Comparison of ENCODE assay signal across 9 mouse cellular contexts in genomic region chr15:102519211-102520141, GRCm38 (mm10). TPM values are rescaled to one million over a fixed set of nuclear protein-coding genes. Genes with fewer than 3 reads are reported as not detected.
DNase-seq lines count a peak whose midpoint lies in the region; ATAC-seq lines count a peak whose summit lies in the region.
"Had no signal": no experiment of that assay in that cellular context is flagged by ENCODE, and none has a peak within 500 bp of the region (broad histone marks: within the 10 kb centered on the region; RNA-seq: fewer than 3 reads in every experiment).

No protein-coding gene starts in this region.

- peaks cover 22% of the 10 kb centered on the region for H3K36me3 ChIP-seq in kidney, embryonic 16.5 days (ENCODE audit: insufficient read depth, low read length)
- H3K36me3 ChIP-seq in embryonic facial prominence, embryonic 10.5 days (replicated peaks), result peaks cover 43% of the 10 kb centered on the region
- peaks cover 31% of the 10 kb centered on the region for H3K36me3 ChIP-seq in hindbrain, embryonic 14.5 days (replicated peaks; ENCODE audit: control insufficient read depth, insufficient read depth)
- H3K36me3 ChIP-seq in midbrain, embryonic 15.5 days (replicated peaks), result peaks cover 6% of the 10 kb centered on the region; the same call in 1 of the 2 replicates

- H3K9me3 ChIP-seq in kidney, embryonic 16.5 days (ENCODE audit: low read length), result no peaks in the 10 kb centered on the region
- no peaks in the 10 kb centered on the region for H3K9me3 ChIP-seq in embryonic facial prominence, embryonic 10.5 days
- no peaks in the 10 kb centered on the region for H3K9me3 ChIP-seq in hindbrain, embryonic 14.5 days (ENCODE audit: control insufficient read depth, low read length)
- H3K9me3 ChIP-seq in midbrain, embryonic 15.5 days, result no peaks in the 10 kb centered on the region

- peak overlapping the region; percentile 85 for H3K9ac ChIP-seq in kidney, embryonic 16.5 days (replicated peaks; ENCODE audit: low read length)
- H3K9ac ChIP-seq in hindbrain, embryonic 14.5 days, result peak overlapping the region; percentile 90
- H3K9ac ChIP-seq in midbrain, embryonic 15.5 days, result peak overlapping the region; percentile 83

- no peak for DNase-seq in kidney, postnatal 4 days
- no peak for DNase-seq in embryonic facial prominence, embryonic 10.5 days (ENCODE audit: low spot score)
- DNase-seq in hindbrain, embryonic 14.5 days (ENCODE audit: low spot score), result no peak
- DNase-seq in layer of hippocampus, adult 9-10 months (ENCODE audit: low spot score), result no peak
- DNase-seq in adrenal gland, postnatal 10 days, result no peak
- DNase-seq in ovary, adult 18-20 months (ENCODE audit: low spot score), result no peak

- peak overlapping the region; percentile 84 for H3K4me2 ChIP-seq in kidney, embryonic 16.5 days (replicated peaks; ENCODE audit: low read depth, low read length)
- H3K4me2 ChIP-seq in hindbrain, embryonic 14.5 days (replicated peaks), result peak overlapping the region; percentile 69
- peak overlapping the region; percentile 88 for H3K4me2 ChIP-seq in midbrain, embryonic 15.5 days

- 54% methylated on average over 17 of the region's 17 CpGs for WGBS in kidney, embryonic 16.5 days
- WGBS in embryonic facial prominence, embryonic 10.5 days, result 66% methylated on average over 17 of the region's 17 CpGs
- WGBS in hindbrain, embryonic 14.5 days, result 73% methylated on average over 17 of the region's 17 CpGs
- 71% methylated on average over 17 of the region's 17 CpGs for WGBS in midbrain, embryonic 15.5 days

- peak overlapping the region; percentile 99 for H3K27ac ChIP-seq in kidney, embryonic 16.5 days (ENCODE audit: low read length)
- H3K27ac ChIP-seq in embryonic facial prominence, embryonic 10.5 days (replicated peaks), result peak overlapping the region; percentile 99
- H3K27ac ChIP-seq in hindbrain, embryonic 14.5 days, result peak overlapping the region; percentile 97
- peak overlapping the region; percentile 100 for H3K27ac ChIP-seq in midbrain, embryonic 15.5 days

- peaks cover 30% of the 10 kb centered on the region for H3K4me1 ChIP-seq in kidney, embryonic 16.5 days (ENCODE audit: insufficient read depth, low read length)
- peaks cover 42% of the 10 kb centered on the region for H3K4me1 ChIP-seq in embryonic facial prominence, embryonic 10.5 days
- peaks cover 25% of the 10 kb centered on the region for H3K4me1 ChIP-seq in hindbrain, embryonic 14.5 days (replicated peaks; ENCODE audit: control insufficient read depth, insufficient read depth, low read length)
- peaks cover 29% of the 10 kb centered on the region for H3K4me1 ChIP-seq in midbrain, embryonic 15.5 days

- peak overlapping the region; percentile 66 for H3K4me3 ChIP-seq in kidney, embryonic 16.5 days (ENCODE audit: low read length)
- H3K4me3 ChIP-seq in embryonic facial prominence, embryonic 10.5 days, result peak overlapping the region; percentile 84
- peak overlapping the region; percentile 72 for H3K4me3 ChIP-seq in hindbrain, embryonic 14.5 days (replicated peaks; ENCODE audit: low read length)
- H3K4me3 ChIP-seq in midbrain, embryonic 15.5 days, result peak overlapping the region; percentile 66

- ATAC-seq in kidney, embryonic 16.5 days (ENCODE audit: low FRiP score, low TSS enrichment), result no peak
- ATAC-seq in hindbrain, embryonic 14.5 days (ENCODE audit: low FRiP score), result no peak
- no peak for ATAC-seq in midbrain, embryonic 15.5 days (replicated peaks)

- H3K27me3 ChIP-seq in kidney, embryonic 16.5 days (ENCODE audit: insufficient read depth, low read length), result no peaks in the 10 kb centered on the region
- no peaks in the 10 kb centered on the region for H3K27me3 ChIP-seq in embryonic facial prominence, embryonic 10.5 days (replicated peaks; ENCODE audit: low read depth, poor library complexity, severe bottlenecking)
- no peaks in the 10 kb centered on the region for H3K27me3 ChIP-seq in hindbrain, embryonic 14.5 days (ENCODE audit: control insufficient read depth, insufficient read depth, low read length)
- H3K27me3 ChIP-seq in midbrain, embryonic 15.5 days (replicated peaks), result no peaks in the 10 kb centered on the region

RNA-seq across cellular contexts. Expression of gene Tarbp2, which starts 1.5 kb away (rescaled TPM):
- polyA plus RNA-seq in kidney, embryonic 16.5 days (2015; fragmentation: Nextera tagmentation; extraction: Ambion mirVana), result 95.6 and 99.3 TPM in 2 replicates
- 140 and 143 TPM in 2 replicates for polyA plus RNA-seq in embryonic facial prominence, embryonic 10.5 days (2016; fragmentation: Nextera tagmentation; extraction: Ambion mirVana)
- polyA plus RNA-seq in hindbrain, embryonic 14.5 days (2014; fragmentation: Nextera tagmentation; extraction: Ambion mirVana), result 77.8 and 86.7 TPM in 2 replicates
- polyA plus RNA-seq in midbrain, embryonic 15.5 days (2015; fragmentation: Nextera tagmentation; extraction: Ambion mirVana), result 104 and 108 TPM in 2 replicates
- 10 to 100 TPM; 36.0 to 43.1 TPM for total RNA-seq in adrenal gland, postnatal 10 days (2021)

RNA-seq across cellular contexts. Expression of gene Map3k12, which starts 2.6 kb away (rescaled TPM):
- polyA plus RNA-seq in kidney, embryonic 16.5 days (2015; fragmentation: Nextera tagmentation; extraction: Ambion mirVana), result 17.2 and 19.5 TPM in 2 replicates
- 29.1 and 32.3 TPM in 2 replicates for polyA plus RNA-seq in embryonic facial prominence, embryonic 10.5 days (2016; fragmentation: Nextera tagmentation; extraction: Ambion mirVana)
- polyA plus RNA-seq in hindbrain, embryonic 14.5 days (2014; fragmentation: Nextera tagmentation; extraction: Ambion mirVana), result 43.9 and 47.5 TPM in 2 replicates
- polyA plus RNA-seq in midbrain, embryonic 15.5 days (2015; fragmentation: Nextera tagmentation; extraction: Ambion mirVana), result 62.2 and 63.6 TPM in 2 replicates
- total RNA-seq in adrenal gland, postnatal 10 days (2021), result 10 to 100 TPM in 1 of 2 experiments, 1 to 10 TPM in 1; 7.7 to 11.2 TPM

RNA-seq across cellular contexts. Expression of gene Npff, which starts 5.3 kb away (rescaled TPM):
- 2.0 and 2.9 TPM in 2 replicates for polyA plus RNA-seq in kidney, embryonic 16.5 days (2015; fragmentation: Nextera tagmentation; extraction: Ambion mirVana)
- polyA plus RNA-seq in embryonic facial prominence, embryonic 10.5 days (2016; fragmentation: Nextera tagmentation; extraction: Ambion mirVana), result 1.8 and 2.8 TPM in 2 replicates
- polyA plus RNA-seq in hindbrain, embryonic 14.5 days (2014; fragmentation: Nextera tagmentation; extraction: Ambion mirVana), result 5.0 and 8.6 TPM in 2 replicates
- 1.8 and 2.4 TPM in 2 replicates for polyA plus RNA-seq in midbrain, embryonic 15.5 days (2015; fragmentation: Nextera tagmentation; extraction: Ambion mirVana)
- 1 to 10 TPM; 2.5 to 5.9 TPM for total RNA-seq in adrenal gland, postnatal 10 days (2021)

RNA-seq across cellular contexts. Expression of gene Gm10337, which starts 16.0 kb away (rescaled TPM):
- 6.7 TPM in 1 of 2 replicates, not detected in the other for polyA plus RNA-seq in kidney, embryonic 16.5 days (2015; fragmentation: Nextera tagmentation; extraction: Ambion mirVana)
- polyA plus RNA-seq in embryonic facial prominence, embryonic 10.5 days (2016; fragmentation: Nextera tagmentation; extraction: Ambion mirVana), result 7.6 TPM in 1 of 2 replicates, not detected in the other
- 9.6 and 17.2 TPM in 2 replicates for polyA plus RNA-seq in hindbrain, embryonic 14.5 days (2014; fragmentation: Nextera tagmentation; extraction: Ambion mirVana)
- 13.8 and 16.1 TPM in 2 replicates for polyA plus RNA-seq in midbrain, embryonic 15.5 days (2015; fragmentation: Nextera tagmentation; extraction: Ambion mirVana)
- 1 to 10 TPM; 3.7 to 4.1 TPM for total RNA-seq in adrenal gland, postnatal 10 days (2021)
- total RNA-seq: neutrophil, adult 5-6 weeks had no signal

RNA-seq across cellular contexts. Expression of gene Pcbp2, which starts 49.1 kb away (rescaled TPM):
- polyA plus RNA-seq in kidney, embryonic 16.5 days (2015; fragmentation: Nextera tagmentation; extraction: Ambion mirVana), result 209 and 212 TPM in 2 replicates
- polyA plus RNA-seq in embryonic facial prominence, embryonic 10.5 days (2016; fragmentation: Nextera tagmentation; extraction: Ambion mirVana), result 206 and 217 TPM in 2 replicates
- 158 and 166 TPM in 2 replicates for polyA plus RNA-seq in hindbrain, embryonic 14.5 days (2014; fragmentation: Nextera tagmentation; extraction: Ambion mirVana)
- polyA plus RNA-seq in midbrain, embryonic 15.5 days (2015; fragmentation: Nextera tagmentation; extraction: Ambion mirVana), result 123 and 126 TPM in 2 replicates
- total RNA-seq in adrenal gland, postnatal 10 days (2021), result 100 to 1,000 TPM; 703 to 724 TPM
